Mouse (Mus musculus) heart, embryonic 12.5 days (tissue): ENCODE measurements around the gene Ppp1r14a. TPM values are rescaled to one million over a fixed set of nuclear protein-coding genes. Genes with fewer than 3 reads are reported as not detected.

Experiments
- polyA plus RNA-seq: library from polyadenylated mRNA; unstranded; fragments of >200 nt; fragmentation: Nextera tagmentation; extraction: Ambion mirVana; gene quantifications from 2 replicates; pipeline ENCODE4 v1.2.1, GENCODE M21; 2016

Gene Ppp1r14a
- polyA plus RNA-seq, 1 experiment from 2014 or later: 13.2 TPM

Other genes starting within 250 kb of the Ppp1r14a start
- gene Ryr1, start 164.1 kb upstream of the Ppp1r14a start, polyA plus RNA-seq: 0.14 and 0.24 TPM in 2 replicates
- 0.71 and 0.95 TPM in 2 replicates for gene Rasgrp4, start 154.5 kb upstream of the Ppp1r14a start, polyA plus RNA-seq
- 13.5 TPM in 2 replicates for gene Fam98c, start 133.1 kb upstream of the Ppp1r14a start, polyA plus RNA-seq
- 0.21 and 0.41 TPM in 2 replicates for gene Ggn, start 119.1 kb upstream of the Ppp1r14a start, polyA plus RNA-seq
- gene Spred3, start 118.9 kb upstream of the Ppp1r14a start, polyA plus RNA-seq: 1.6 and 2.1 TPM in 2 replicates
- 221 and 225 TPM in 2 replicates for gene Psmd8, start 108.6 kb upstream of the Ppp1r14a start, polyA plus RNA-seq
- gene Catsperg1, start 75.3 kb upstream of the Ppp1r14a start, polyA plus RNA-seq: 0.38 and 0.44 TPM in 2 replicates
- gene Kcnk6, start 56.8 kb upstream of the Ppp1r14a start, polyA plus RNA-seq: 3.4 and 4.3 TPM in 2 replicates
- gene Yif1b, start 51.0 kb upstream of the Ppp1r14a start, polyA plus RNA-seq: 99.4 and 104 TPM in 2 replicates
- gene 2200002D01Rik, start 40.8 kb upstream of the Ppp1r14a start, polyA plus RNA-seq: 9.2 and 11.7 TPM in 2 replicates
- 87.7 and 90.4 TPM in 2 replicates for gene Spint2, start 7.4 kb upstream of the Ppp1r14a start, polyA plus RNA-seq
- gene Dpf1, start 14.6 kb downstream of the Ppp1r14a start, polyA plus RNA-seq: 2.2 TPM in 2 replicates
- gene Sipa1l3, start 229.3 kb downstream of the Ppp1r14a start, polyA plus RNA-seq: 3.7 and 3.8 TPM in 2 replicates